Mouse (Mus musculus) stomach, postnatal 0 days (tissue): ENCODE data around the gene Plcb1. TPM values are rescaled to one million over a fixed set of nuclear protein-coding genes. Genes with fewer than 3 reads are reported as not detected.

Experiments
- ATAC-seq: fragments of 200-750 bp; cut with Nextera tagmentation; 2 replicates; pipeline ENCODE4 v1.8.0; 2017; ENCODE audit not compliant: low FRiP score, low TSS enrichment
- DNase-seq: peaks from one replicate; pipeline ENCODE4 v3.0.0-alpha.2; 2016; ENCODE audit warnings: low spot score
- H3K27ac ChIP-seq: fragments of 300-500 bp; sonication (generic); replicated peaks from 2 replicates; pipeline ENCODE4 v1.5.1; 2014; ENCODE audit warnings: mild to moderate bottlenecking, control low read depth
- H3K27me3 ChIP-seq: fragments of 300-500 bp; sonication (generic); 2 replicates; pipeline ENCODE4 v1.6.1; 2014; ENCODE audit warnings: low read length; ENCODE audit not compliant: control insufficient read depth, insufficient read depth
- H3K36me3 ChIP-seq: fragments of 300-500 bp; sonication (generic); 2 replicates; pipeline ENCODE4 v1.6.1; 2014; ENCODE audit warnings: low read length, mixed read lengths; ENCODE audit not compliant: control insufficient read depth, insufficient read depth
- H3K4me1 ChIP-seq: fragments of 300-500 bp; sonication (generic); replicated peaks from 2 replicates; pipeline ENCODE4 v1.6.1; 2014; ENCODE audit warnings: antibody characterized with exemption; ENCODE audit not compliant: control insufficient read depth, insufficient read depth
- H3K4me2 ChIP-seq: fragments of 300-500 bp; sonication (generic); replicated peaks from 2 replicates; pipeline ENCODE4 v1.6.1; 2014; ENCODE audit warnings: low read depth, mild to moderate bottlenecking, control low read depth, moderate library complexity
- H3K4me3 ChIP-seq: fragments of 300-500 bp; sonication (generic); 2 replicates; pipeline ENCODE4 v1.5.1; 2014; ENCODE audit warnings: low read depth, low read length, control low read depth
- H3K9ac ChIP-seq: fragments of 300-500 bp; sonication (generic); 2 replicates; pipeline ENCODE4 v1.6.1; 2014; ENCODE audit warnings: mild to moderate bottlenecking, low read length, control low read depth, mixed read lengths
- H3K9me3 ChIP-seq: fragments of 300-500 bp; sonication (generic); 2 replicates; pipeline ENCODE4 v1.6.1; 2016; ENCODE audit warnings: low read length; ENCODE audit not compliant: control insufficient read depth
- CTCF ChIP-seq: IDR thresholded peaks from 2 replicates; pipeline ENCODE4 v1.5.1; 2016; ENCODE audit warnings: antibody characterized with exemption, low read depth, mild to moderate bottlenecking, moderate library complexity
- EP300 ChIP-seq: optimal IDR thresholded peaks from 2 replicates; pipeline ENCODE3; 2016; ENCODE audit warnings: antibody characterized with exemption
- WGBS: fragments of 180-500 bp; shearing (Covaris S2); extraction: QIAGEN DNeasy Blood & Tissue Kit; methylation state at CpG from one replicate; pipeline ENCODE4 v1.1.7; 2014; 5-methylcytosine and 5-hydroxymethylcytosine counted together
- polyA plus RNA-seq: library from polyadenylated mRNA; unstranded; fragments of >200 nt; fragmentation: Nextera tagmentation; extraction: Ambion mirVana; gene quantifications from 2 replicates; pipeline ENCODE4 v1.2.1, GENCODE M21; 2015

Gene Plcb1
- polyA plus RNA-seq, 1 experiment from 2014 or later = 7.0 TPM

GRCm38 (mm10) chr2:135249925-135250324, 464.1 kb downstream of the Plcb1 start:
- 52% methylated on average over 2 of the region's 2 CpGs for WGBS

GRCm38 (mm10) chr2:135251821-135252315, 466.0 kb downstream of the Plcb1 start:
- H3K4me2 ChIP-seq = no peak overlapping the region
- WGBS = 92% methylated on average over 3 of the region's 3 CpGs
- no peak overlapping the region for H3K9ac ChIP-seq
- TF ChIP-seq CTCF (peak; percentile 68), EP300 (no peak)
- ATAC-seq = no peak
- no peak for DNase-seq
- no peak overlapping the region for H3K4me3 ChIP-seq
- no peaks in the 10 kb centered on the region for H3K27me3 ChIP-seq
- H3K27ac ChIP-seq = no peak overlapping the region
- H3K4me1 ChIP-seq = no peaks in the 10 kb centered on the region
- no peaks in the 10 kb centered on the region for H3K9me3 ChIP-seq
- no peaks in the 10 kb centered on the region for H3K36me3 ChIP-seq

More at GRCm38 (mm10) chr2:135249925-135250324, 464.1 kb downstream of the Plcb1 start:
- ATAC-seq = no peak
- H3K4me1 ChIP-seq = no peaks in the 10 kb centered on the region
- H3K4me3 ChIP-seq = no peak overlapping the region
- H3K4me2 ChIP-seq = no peak overlapping the region
- DNase-seq = no peak
- no peak overlapping the region for H3K27ac ChIP-seq
- no peak overlapping the region for H3K9ac ChIP-seq
- H3K36me3 ChIP-seq = no peaks in the 10 kb centered on the region
- H3K27me3 ChIP-seq = no peaks in the 10 kb centered on the region
- TF ChIP-seq EP300 = no peak
- H3K9me3 ChIP-seq = no peaks in the 10 kb centered on the region

GRCm38 (mm10) chr2:135259136-135259535, 473.3 kb downstream of the Plcb1 start:
- no peaks in the 10 kb centered on the region for H3K36me3 ChIP-seq
- no peaks in the 10 kb centered on the region for H3K9me3 ChIP-seq
- 54% methylated on average over 3 of the region's 3 CpGs for WGBS
- H3K9ac ChIP-seq = no peak overlapping the region
- DNase-seq (no peak), ATAC-seq (no peak; the same call in 1 of the 2 replicates)
- no peak overlapping the region for H3K4me2 ChIP-seq
- H3K27me3 ChIP-seq = no peaks in the 10 kb centered on the region
- no peaks in the 10 kb centered on the region for H3K4me1 ChIP-seq
- no peak overlapping the region for H3K27ac ChIP-seq
- no peak overlapping the region for H3K4me3 ChIP-seq
- TF ChIP-seq EP300 (no peak), CTCF (no peak)

GRCm38 (mm10) chr2:135263943-135264342, 478.1 kb downstream of the Plcb1 start:
- WGBS = 80% methylated on average over 2 of the region's 2 CpGs
- Histone ChIP-seq H3K9me3 (no peaks in the 10 kb centered on the region), H3K4me3 (no peak overlapping the region)

GRCm38 (mm10) chr2:135274949-135275348, 489.1 kb downstream of the Plcb1 start:
- WGBS = 66% methylated on average over 5 of the region's 5 CpGs
- Histone ChIP-seq H3K4me1 (no peaks in the 10 kb centered on the region), H3K4me2 (no peak overlapping the region), H3K9me3 (no peaks in the 10 kb centered on the region), H3K27ac (no peak overlapping the region), H3K9ac (no peak overlapping the region), H3K27me3 (no peaks in the 10 kb centered on the region), H3K36me3 (no peaks in the 10 kb centered on the region), H3K4me3 (no peak overlapping the region)
- no peak for DNase-seq
- no peak for ATAC-seq
- no peak for TF ChIP-seq EP300
- no peak for TF ChIP-seq CTCF

More at GRCm38 (mm10) chr2:135263943-135264342, 478.1 kb downstream of the Plcb1 start:
- Histone ChIP-seq H3K4me1 (no peaks in the 10 kb centered on the region), H3K27ac (no peak overlapping the region), H3K27me3 (no peaks in the 10 kb centered on the region), H3K36me3 (no peaks in the 10 kb centered on the region), H3K4me2 (no peak overlapping the region), H3K9ac (no peak overlapping the region)
- DNase-seq = no peak
- 0 out of 2 replicates have a peak, but pooled peaks have one; percentile 11 for TF ChIP-seq CTCF
- no peak for TF ChIP-seq EP300
- no peak for ATAC-seq

GRCm38 (mm10) chr2:135278506-135278905, 492.6 kb downstream of the Plcb1 start:
- DNase-seq (no peak), ATAC-seq (no peak)
- H3K4me3 ChIP-seq = no peak overlapping the region
- no peaks in the 10 kb centered on the region for H3K9me3 ChIP-seq
- H3K4me1 ChIP-seq = no peaks in the 10 kb centered on the region
- H3K27me3 ChIP-seq = no peaks in the 10 kb centered on the region
- H3K9ac ChIP-seq = no peak overlapping the region
- H3K36me3 ChIP-seq = no peaks in the 10 kb centered on the region
- H3K27ac ChIP-seq = no peak overlapping the region
- no peak overlapping the region for H3K4me2 ChIP-seq
- no peak for TF ChIP-seq EP300
- no peak for TF ChIP-seq CTCF
- WGBS = 50% methylated on average over 3 of the region's 3 CpGs
